Mouse (Mus musculus) brain, embryonic 18.5 days (tissue): ENCODE measurements at regions not wholly inside any gene's neighbourhood (a gene's known extent, or its start where the extent isn't known, plus 50 kb on each side); places are given as distances from the start of the nearest gene placed in this dataset.

Source experiments
- DNase-seq: peaks from one replicate; pipeline ENCODE4 v3.0.0-alpha.2; 2012; ENCODE audit warnings: low read depth, low spot score

GRCm38 (mm10) chr17:51262946-51263345 is 83.8 kb upstream of the Tbc1d5 start:
- no peak for DNase-seq

- no peak for DNase-seq
Measured at GRCm38 (mm10) chr17:51262404-51262803, 83.3 kb upstream of the Tbc1d5 start.

DNA sequence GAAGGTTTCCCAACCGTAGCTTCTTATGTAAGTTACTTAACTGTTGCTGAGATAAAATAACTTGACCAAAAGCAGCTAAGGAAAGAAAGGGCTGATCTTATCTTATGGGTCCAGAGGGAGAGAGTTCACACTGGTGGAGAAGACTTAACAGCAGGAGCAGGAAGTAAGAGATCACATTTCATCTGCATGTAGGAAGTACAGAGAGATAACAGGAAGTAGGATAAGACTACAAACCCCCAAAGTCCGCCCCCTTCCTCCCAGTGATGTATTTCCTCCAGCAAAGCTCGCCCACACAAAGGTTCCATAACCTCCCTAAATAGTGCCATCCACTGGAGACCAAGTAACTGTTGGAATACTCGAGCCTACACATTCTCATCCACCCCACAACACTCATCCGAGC is 79.2 kb upstream of the Tbc1d5 start:
- DNase-seq = no peak

GRCm38 (mm10) chr17:51248543-51248942 is 69.4 kb upstream of the Tbc1d5 start:
- no peak for DNase-seq

- DNase-seq = no peak
Measured at GRCm38 (mm10) chr17:51246038-51246437, 66.9 kb upstream of the Tbc1d5 start.

- DNase-seq = no peak
Measured at GRCm38 (mm10) chr17:51240360-51240993, 61.3 kb upstream of the Tbc1d5 start.

DNA sequence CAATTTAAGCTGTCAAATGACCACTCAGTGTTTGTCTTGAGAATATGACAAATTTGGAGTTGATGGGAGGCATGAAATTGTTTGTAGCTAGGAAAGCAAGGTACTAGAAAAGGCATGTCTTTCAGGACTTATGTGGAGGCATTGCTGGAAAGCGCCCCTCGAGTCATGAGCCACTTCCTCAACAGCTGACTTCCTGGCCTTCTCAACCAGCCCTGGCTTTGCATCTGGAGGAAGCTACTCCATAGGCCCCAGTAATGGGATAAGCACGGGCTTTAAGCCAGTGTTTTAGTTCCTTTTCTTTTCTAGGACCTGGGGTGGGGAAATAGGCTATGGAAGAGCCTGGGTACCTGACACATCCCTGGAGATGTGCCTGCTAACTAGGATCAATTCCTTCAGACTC is 60.3 kb upstream of the Tbc1d5 start:
- DNase-seq = no peak
